Mouse (Mus musculus): ENCODE data around the gene Sumo1.

Gene Sumo1
- long read RNA-seq, experiment 1, transcript Sumo1-201 (5 exons, 1,215 nt) = major isoform, 247 of 265 reads
- long read RNA-seq, experiment 1, partial matches to known transcripts = 0 of 265 reads
- long read RNA-seq, experiment 1, other reads (novel, unspliced or antisense) = 18 of 265 reads
- long read RNA-seq, experiment 2, transcript Sumo1-201 (5 exons, 1,215 nt) = major isoform, 274 of 292 reads
- long read RNA-seq, experiment 2, partial matches to known transcripts = 2 of 292 reads
- long read RNA-seq, experiment 2, other reads (novel, unspliced or antisense) = 16 of 292 reads

DNA sequence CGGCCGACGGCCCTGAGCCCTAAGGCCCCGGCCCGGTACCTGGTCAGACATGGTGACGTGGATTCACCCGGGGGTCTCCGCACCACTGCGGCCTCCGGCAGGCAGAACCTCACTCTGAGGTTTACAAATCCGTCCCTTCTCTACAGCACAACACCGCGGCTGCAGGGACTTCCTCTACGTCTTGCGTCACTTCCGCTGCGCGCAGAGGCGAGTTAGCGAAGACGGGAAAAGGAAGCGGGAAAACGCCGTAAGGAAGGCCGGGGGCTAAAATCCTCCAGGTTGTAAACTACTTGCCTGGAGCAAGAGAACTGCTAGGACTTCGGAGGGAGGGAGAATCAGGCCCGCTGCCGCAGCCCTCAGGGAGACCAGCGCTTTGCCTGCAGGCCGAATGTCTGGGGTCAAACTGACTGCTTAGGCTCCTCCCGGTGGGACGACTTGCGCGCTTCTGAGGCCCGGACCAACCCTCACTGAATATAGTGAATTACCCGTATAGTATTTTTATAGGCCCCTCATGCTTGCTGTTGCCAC, at the start of gene Sumo1:
Sumo1 (minus strand) TSS at position 194 of the 528 bp plus-strand sequence.
- intact Hi-C loops (cut with DNase I) = no loop called here

DNA sequence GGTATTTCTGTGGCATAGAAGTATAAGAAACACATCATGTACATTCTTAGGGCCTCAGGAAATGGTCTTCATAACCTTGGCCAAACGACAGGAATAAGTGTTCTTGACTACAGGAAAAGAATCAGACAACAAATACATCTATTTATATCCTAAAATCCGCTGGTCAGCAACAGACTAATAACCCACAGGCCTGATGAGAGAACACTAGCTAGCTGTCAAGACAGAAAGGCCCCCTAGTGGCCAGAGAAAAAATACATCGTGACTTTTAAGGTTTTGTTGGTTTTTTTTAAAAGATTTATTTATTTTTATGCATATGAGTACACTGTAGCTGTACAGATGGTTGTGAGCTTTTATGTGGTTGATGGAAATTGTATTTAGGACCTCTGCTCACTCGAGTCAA, 49.3 kb upstream of the Sumo1 start:
- intact Hi-C loops (cut with DNase I) = no loop called here

DNA sequence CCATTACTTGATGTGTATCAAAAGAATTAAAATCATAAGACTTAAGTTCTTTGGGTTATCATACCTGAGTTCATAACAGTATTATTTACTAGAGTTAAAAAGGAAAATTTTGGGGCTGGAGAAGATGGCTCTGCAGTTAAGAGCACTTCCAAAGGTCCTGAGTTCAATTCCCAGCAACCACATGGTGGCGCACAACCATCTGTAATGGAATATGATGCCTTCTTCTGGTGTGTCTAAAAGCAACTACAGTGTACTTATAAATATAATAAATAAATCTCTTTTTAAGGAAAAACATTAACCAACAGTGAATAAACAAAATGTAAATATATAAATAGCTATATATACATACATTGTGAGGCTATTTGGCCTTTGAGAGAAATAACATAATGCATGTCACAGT, 31.1 kb upstream of the Sumo1 start:
- intact Hi-C loops (cut with DNase I) = loop anchor here (10.0 kb wide), 1 partner anchor 57 kb away; no protein-coding TSS in a partner anchor

DNA sequence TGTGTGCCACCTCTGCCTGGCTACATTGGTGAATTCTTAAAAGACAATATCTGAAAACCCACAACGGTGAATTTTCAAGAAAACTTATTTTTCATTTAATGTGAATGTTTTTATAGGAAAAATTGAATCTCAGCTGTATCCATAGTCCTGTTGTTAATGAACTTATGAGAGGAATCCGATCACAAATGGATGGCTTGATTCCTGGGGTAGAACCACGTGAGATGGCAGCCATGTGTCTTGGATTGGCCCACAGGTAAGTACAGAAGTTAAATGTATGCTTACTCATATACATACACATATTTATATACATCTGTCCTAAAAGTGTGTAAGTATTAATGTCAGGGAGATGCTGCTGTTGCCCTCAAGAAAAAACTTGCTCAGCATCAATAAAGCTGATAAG, 27.6 kb upstream of the Sumo1 start:
- intact Hi-C loops (cut with DNase I) = no loop called here

DNA sequence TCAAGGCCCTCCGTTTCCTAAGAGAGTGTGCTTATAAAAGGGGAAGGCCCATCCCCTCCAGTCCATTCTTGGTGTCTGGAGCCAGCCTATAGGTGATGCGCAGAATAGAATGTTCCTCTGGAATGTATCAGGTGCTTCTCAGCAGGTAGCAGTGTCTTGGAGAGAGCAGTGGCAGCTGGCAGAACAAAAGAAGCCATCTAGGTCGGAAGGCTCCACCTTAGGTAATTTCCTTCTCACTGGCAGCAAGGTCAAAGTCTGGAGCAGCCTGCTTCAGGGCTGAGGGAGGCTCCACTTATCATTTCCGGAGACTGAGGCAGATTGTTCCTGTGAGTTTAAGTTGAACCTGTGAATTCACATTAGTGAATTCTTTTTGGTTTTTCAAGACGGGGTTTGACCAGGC, 27.1 kb upstream of the Sumo1 start:
- intact Hi-C loops (cut with DNase I) = no loop called here

DNA sequence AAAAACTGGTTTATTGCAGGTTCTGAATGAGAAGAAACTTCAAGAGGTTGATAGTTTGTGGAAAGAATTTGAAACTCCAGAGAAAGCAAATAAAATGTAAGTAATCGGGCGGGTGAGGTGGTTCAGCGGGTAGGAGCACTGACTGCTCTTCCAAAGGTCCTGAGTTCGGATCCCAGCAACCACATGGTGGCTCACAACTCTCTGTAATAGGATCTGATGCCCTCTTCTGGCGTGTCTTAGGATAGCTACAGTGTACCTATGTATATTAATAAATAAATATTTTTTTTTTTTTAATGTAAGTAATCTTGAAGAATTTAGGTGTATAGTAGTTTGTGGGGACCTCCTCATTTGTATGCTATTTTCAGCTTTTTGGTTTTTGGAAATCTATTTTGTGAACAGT, 19.8 kb upstream of the Sumo1 start:
- intact Hi-C loops (cut with DNase I) = no loop called here

DNA sequence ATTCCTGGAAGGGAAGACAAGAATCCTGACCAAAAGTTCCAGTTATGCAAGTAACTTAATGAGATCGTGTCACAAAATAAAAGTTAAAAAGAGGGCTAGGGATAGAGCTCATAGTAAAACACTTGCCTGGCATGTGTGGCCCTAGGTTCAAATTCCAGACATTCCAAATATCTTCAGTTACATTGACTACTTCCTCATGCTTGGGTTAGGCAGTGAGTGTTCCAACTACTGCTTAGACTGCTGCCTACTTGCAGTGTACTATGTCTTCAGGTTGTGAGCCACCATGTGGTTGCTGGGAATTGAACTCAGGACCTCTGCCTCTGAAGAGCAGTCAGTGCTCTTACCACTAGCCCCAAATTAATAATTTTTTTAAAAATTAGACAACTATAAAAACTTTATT, 16.9 kb upstream of the Sumo1 start:
- intact Hi-C loops (cut with DNase I) = no loop called here

DNA sequence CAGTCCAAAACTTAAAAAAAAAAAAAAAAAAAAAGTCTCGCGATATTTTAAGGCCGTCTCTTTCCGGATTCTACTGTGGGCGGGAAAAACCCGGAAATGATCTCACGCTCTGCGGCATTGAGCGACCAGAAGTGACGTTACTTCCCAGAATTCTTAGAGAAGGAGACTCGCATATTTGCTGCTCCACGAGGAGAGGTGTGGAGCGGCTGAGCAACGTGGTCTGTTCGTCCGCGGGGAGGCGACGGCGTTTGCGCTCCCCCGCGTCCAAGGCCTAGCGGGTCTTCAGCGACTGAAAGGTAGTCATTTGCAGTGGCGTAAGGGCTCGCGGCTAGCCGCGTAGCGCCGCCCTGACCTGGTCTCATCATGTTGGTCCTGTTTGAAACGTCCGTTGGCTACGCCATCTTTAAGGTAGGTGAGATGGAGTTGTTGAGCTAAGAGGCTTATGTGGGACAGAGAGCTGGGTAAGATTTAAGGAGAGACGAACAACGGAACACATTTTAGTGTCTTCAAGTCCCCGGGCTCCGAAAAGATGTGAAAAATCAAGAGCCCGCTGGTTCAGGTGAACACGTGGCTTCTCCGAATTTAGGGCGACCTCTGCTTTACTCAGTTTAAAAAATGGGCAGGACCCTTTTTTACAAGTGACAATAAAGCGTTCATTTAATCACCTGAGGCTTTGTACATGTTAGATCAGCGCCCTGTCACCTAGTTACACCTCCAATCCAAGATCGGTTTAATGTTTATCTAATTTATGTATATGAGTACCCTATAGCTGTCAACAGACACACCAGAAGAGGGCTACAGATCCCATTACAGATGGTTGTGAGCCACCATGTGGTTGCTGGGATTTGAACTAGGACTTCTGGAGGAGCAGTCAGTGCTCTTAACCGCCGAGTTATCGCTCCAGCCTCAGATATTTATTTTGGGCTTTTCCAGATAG, 14.5 kb upstream of the Sumo1 start, which contains the start of gene Nop58:
Nop58 (plus strand) TSS at position 153 of the 937 bp plus-strand sequence.
- intact Hi-C loops (cut with DNase I) = no loop called here

DNA sequence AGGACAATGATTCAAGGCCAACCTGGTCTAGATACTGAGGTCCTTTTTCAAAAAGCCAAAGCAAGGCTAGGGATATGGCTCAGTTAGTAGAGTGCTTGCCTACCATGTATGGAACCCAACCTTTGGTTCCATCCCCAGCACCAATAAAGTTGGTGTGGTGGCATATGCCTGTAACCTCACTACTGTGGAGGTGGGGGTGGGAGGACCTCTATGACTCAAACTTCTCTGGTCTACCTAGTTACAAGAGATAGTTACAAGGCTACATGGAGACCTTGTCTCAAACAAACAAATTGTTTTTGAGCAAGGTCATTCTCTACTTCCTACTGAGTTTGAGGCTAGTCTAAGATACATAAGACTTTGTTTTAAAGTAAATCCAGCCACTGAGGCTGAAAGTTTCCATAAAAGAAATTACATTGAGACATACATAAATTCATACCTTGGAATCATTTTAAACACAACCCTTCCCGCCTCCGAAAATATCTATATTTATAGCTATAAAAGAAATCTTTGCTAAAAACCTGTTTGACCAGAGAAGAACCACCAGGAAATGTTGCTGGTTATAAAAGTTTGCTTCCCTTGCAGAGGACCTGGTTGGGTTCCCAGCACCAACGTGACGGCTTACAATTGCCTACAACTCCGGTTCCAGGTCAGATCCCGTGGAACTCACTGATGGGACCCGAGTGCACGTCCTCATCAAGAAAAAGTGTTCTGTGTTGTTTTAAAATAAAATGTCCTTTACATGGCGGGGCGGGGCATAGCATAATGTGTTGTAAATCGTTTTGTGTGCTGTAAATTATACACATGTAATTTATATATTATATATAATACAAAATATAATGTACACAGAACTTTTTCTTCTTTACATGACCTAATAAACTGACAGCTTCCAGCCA, 13.5 kb upstream of the Sumo1 start:
- intact Hi-C loops (cut with DNase I) = no loop called here

DNA sequence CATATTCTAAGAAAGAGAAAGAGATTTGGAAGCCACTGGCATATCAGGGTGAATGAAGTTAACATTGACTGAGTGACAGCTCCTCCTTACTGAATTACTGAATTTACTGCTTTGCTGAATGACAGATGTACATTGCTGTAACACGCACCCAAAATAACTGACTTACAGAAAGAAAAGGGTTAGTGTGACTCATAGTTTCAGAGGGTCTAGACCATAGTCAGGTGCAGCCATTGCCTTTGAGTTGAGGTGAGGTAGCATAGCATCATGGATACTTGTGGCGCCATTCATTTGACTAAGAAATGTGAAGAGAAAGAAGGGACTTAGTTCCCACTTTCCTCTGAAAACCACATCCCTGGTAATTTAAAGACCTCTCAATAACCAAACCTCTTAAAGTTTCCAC, 3.0 kb upstream of the Sumo1 start:
- intact Hi-C loops (cut with DNase I) = no loop called here

DNA sequence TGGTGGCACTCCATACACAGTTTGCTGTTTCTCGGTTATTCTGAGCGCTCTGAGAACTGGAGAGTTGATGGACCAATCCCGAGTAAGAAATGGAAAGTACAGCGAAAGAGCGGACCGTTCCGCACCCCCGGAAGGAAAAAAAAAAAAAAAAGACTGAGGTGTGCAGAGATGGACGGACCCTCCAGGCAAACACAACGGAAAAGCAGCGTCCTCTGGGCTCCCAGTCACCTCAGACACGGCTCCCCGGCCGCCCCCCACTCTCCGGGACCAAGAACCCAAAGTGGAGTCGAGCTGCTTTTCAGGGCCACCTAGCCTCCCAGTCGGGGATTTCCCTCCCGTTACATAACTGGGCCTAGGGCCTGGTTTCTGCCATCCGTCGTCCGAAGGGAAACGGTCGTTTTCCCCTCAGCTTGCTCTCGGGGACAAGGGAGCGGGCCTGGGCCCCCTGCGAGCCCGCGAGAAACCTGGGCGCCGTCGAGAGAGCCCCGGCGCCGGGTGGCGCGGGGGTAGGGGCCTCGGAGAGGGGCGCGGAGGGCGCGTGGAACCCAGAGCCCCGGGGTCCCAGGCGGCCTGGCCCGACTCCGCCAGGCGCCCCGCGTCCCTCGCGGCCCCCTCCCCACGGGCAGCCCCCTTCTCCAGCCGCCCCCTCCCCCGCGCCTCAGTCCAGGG, 538 bp downstream of the Sumo1 start:
- intact Hi-C loops (cut with DNase I) = no loop called here

DNA sequence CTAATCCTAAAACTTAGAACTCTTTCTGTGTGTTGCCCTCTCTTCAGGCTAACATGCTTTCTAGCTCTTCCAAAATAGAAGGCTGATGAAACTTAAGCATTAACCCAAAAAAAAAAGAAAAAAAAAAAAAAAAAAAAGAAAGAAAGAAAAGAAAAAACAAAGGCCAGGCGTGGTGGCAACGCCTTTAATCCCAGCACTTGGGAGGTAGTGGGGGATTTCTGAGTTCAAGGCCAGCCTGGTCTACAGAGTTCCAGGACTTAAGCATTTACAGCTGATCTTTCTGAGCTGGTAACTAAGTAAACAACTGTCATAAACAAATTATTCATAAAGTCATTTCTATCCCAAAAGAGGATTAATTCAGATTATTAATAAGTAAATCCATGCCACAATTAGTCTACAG, 1.8 kb downstream of the Sumo1 start:
- intact Hi-C loops (cut with DNase I) = no loop called here

DNA sequence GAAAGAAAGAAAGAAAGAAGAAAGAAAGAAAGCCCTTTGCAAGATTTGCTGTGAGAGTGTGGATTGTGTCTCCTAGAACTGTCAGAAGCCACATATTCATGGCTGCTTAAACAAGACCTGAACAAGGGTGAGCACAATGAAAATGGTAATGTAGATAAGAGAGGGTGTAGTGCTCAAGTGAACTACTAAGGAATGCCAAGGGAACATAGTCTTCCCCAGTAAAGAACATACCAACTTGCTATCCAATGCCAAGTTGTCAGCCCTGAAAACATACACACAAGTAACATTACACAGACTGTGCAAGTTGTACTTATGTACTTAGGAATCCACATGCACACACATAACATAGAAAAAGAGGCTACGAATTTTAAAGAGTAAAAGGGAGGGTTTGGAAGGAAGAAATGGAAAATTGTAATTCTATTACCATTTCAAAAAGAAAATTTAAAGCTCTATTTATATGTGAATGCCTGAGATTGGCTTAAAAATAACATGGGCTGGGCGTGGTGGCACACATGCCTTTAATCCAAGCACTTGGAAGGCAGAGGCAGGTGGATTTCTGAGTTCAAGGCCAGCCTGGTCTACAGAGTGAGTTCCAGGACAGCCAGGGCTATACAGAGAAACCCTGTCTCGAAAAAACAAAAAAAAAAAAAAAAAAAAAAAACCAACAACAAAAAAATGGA, 7.0 kb downstream of the Sumo1 start:
- intact Hi-C loops (cut with DNase I) = no loop called here

DNA sequence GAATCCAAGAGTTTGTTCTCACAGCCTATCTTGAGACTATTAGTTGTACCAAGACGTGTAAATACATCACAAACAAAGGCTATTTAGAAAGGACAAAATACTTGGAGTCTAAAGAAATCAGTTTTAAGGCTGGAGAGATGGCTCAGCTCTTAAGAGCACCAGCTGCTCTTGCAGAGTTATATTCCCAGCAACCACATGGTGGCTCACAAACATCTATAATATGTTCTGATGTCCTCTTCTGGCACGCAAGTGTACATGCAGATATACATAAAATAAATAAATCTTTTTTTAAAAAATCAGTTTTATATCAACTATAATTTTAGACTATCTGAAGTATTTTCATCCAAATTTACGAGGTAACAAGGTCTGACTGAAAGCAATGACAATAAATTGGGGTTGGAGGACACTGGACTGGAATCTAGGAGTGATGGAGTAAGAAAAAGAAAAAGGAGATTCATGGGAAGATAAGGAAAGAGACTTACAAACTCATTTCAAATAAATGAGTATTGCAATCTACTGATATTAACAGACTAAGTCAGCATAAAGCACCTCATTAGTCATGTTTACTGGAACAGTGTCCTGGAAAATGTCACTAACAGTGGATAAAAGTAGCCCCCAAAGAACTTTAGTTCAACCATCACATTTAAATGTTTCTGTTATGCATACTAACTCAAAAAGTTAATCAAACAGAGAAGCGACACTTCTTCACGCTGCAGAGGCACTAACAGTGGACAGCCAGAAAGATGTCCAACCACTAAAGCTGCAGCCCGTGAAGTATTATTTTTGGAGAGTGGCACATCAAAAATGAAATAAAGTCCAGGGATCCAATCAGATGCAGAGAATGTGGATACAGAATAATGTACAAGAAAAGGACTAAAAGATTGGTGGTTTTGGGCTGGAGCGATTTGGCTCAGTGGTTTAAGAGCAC, 14.1 kb downstream of the Sumo1 start:
- intact Hi-C loops (cut with DNase I) = no loop called here

DNA sequence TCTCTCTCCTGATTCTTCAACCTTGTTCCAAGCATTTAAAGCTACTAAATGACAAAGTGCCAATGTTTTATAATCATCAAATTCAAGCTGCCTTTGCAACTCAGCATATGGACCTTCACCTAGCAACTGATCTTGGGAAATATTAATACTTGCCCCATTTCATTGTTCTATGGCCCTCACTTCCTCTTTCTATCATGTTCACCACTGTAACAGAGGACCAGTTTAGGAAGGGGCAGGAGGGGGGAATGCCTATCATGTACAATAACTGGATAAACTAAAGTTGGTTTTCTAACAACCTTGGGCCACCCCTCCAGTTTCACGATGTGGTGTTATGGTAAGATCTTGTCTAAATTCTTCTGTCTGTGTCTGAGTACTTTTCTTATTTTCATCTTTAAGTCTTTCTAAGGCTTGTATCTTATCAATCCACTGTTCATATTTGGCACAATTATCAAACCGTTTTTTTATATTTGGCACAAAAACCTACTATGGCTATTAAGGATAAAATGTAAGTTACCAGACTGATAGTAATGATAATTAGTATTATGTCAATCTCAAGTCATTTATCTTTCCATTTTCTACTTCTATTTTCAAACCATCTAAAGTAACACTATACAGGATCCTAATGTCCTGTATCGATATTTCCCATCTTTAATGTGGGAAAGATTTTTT, 17.3 kb downstream of the Sumo1 start:
- intact Hi-C loops (cut with DNase I) = no loop called here

DNA sequence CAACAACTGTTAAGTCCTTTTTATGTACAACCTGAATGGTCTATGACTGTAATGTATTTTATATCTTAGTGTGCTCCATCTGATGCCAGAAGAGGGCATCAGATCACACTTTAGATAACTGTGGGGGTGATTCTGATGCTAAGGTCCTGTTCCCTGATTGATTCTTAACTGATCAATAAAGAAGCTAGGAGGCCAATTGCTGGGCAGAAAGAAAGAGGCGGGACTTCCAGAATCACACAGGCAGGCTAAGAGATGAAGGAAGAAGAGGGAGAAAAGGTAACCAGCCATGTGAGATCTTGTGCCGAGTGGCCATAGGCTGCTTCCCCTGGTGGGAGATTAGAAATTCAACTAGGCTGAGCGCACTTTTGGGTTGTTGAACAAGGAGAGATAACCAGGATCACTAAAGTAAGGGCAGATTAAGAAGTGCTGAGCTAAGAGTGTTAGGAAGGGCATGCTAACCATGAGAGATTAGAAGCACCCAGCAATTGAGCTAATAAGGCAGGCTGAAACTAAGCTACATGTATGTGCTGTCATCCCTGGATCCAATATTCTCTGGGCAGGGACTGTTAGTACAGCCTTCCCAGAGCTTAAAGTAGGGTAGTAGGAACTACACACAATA, 19.3 kb downstream of the Sumo1 start:
- intact Hi-C loops (cut with DNase I) = no loop called here

DNA sequence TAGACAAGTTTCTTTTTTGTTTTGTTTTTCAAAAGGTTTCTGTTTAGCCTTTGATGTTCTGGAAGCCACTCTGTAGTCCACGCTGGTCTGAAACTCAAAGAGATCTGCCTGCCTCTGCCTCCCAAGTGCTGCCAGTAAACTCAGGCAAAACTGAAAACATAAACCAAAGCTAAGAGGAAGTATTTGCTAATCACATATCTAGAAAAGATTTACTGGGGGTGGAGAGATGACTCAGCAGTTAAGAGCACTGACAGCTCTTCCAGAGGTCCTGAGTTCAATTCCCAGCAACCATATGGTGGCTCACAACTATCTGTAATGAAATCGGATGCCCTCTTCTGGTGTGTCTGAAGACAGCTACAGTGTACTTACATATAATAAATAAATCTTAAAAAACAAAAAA, 24.1 kb downstream of the Sumo1 start:
- intact Hi-C loops (cut with DNase I) = loop anchor here (10.0 kb wide), 1 partner anchor 58 kb away; no protein-coding TSS in a partner anchor

DNA sequence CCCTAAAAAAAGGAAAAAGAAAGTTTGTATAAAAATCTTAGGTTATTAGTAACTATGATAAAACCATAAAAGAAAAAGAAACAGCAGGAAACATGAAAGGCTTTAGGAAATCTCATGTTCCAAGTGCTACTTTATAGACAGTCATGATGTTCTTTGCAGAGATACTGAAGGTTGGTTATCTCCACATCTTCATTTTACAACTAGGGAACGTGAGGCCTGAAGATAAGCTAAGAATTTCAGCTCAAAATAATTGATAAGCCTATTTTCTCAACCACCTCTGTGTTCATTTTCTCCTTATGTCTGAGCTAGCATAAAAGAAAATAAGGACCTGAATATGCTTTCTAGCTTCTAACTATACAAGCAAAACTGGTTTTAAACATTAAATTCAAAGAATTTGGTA, 28.1 kb downstream of the Sumo1 start:
- intact Hi-C loops (cut with DNase I) = loop anchor here (10.0 kb wide), 1 partner anchor 62 kb away; no protein-coding TSS in a partner anchor

All from adrenal gland (tissue).